Mouse (Mus musculus) adrenal gland, postnatal 4 days (tissue): ENCODE measurements around the gene Tsc1. TPM values are rescaled to one million over a fixed set of nuclear protein-coding genes. Genes with fewer than 3 reads are reported as not detected.

Source experiments
- DNase-seq, 2 experiments: peaks; one replicate each; pipeline ENCODE4 v3.0.0; 2021 to 2022; ENCODE audit warnings: low spot score in 2 of 2, mixed read lengths in 2 of 2
- long read RNA-seq, 2 experiments: library from polyadenylated mRNA; stranded (forward); transcript quantifications; one replicate each; pipeline ENCODE4 v2.0.0; 2021
- total RNA-seq, 2 experiments: library from RNA; stranded (reverse); gene quantifications; 2 replicates each; pipeline ENCODE4 v1.2.3; 2021

The Tsc1 gene
- 10 to 100 TPM; 27.7 to 28.0 TPM for total RNA-seq
- long read RNA-seq, experiment 1, full-length matches to known transcripts, result 2 of 32 reads
- long read RNA-seq, experiment 1, partial matches to known transcripts, result 3 of 32 reads
- long read RNA-seq, experiment 1, other reads (novel, unspliced or antisense), result 27 of 32 reads
- long read RNA-seq, experiment 2, partial matches to known transcripts, result 8 of 24 reads
- long read RNA-seq, experiment 2, other reads (novel, unspliced or antisense), result 16 of 24 reads

DNA sequence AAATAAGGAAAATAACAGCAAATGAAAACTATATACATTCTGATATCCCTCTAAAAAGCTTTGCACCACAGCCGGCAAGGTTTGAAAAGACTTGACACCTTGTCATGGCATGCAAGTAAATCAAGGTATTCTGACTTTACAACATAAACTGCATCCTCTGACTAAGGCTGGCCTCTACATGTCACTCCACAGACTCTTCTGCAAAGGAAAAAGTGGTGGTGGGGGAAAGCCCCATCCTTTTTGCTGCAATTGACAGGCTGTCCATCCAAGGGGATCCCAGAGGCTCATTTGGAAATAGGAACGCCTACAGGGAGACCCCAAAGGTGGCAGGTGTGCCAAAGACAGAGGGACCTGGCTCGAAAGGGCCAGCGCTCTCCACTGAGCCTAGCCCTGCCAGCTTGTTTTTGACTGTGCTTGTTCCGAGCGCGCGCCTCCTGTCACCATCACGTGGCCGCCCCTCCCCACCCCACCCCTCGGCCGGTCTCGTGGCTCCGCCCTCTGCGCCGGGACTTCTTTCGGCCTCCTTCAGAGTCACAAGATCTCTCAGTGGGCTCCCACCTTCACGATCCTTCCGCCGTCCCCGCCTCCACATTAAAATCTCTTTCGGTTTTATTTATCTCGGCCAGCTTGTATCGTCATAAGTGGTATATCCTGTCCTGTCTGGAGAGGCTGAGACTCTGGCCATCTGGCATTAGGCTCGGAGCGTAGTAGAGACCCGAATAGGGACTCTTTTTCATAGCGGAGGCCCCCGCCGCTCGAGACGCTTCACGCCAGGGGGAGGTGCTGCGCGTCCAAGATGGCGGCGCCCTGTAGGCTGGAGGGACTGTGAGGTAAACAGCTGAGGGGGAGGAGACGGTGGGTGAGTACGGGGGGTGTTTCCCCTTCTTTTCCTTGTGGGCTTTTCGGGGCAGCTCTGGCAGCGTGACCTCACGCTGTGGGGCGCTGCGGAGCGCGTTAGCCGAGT, at the start of gene Tsc1:
Tsc1 (plus strand) TSS at position 768 of the 964 bp plus-strand sequence.
- DNase-seq, result peak; percentile 73 to 94

DNA sequence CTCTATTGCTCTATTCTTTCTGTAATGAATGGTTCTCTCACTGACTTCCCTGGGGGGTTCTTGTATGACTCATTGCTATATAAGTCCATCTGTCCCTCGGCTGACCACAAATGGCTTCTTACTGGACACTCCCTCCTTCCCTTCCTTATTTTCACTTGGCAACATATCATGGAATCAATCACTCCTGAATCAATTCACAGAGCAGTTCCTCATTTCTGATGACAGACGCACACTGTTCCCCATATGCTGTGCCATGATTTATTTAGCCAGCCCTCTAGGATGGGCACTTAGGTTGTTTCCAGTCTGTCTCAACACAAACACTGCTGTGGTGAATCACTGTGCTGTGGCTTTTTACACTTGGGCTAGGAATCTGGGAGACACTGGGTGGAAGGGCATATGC, 49.5 kb upstream of the Tsc1 start:
- no peak for DNase-seq

DNA sequence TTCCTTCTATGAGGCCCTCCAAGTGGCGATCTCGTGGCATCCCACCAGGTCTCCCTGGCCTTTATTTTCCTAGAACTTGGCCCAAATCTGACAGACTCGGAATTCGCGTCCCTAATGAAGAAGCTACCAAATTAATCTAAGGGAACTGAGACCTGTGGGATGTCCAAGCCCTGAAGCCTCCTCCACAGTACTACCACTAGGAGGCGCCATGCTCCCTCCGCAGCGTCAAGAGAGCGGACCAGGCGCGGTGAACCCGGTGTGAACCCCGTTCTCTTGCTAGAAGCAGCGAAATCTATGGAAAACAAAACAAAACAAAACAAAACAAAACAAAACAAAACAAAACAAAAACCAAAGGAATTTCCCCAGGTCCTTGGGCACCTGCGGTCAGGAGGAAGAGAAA, 48.2 kb upstream of the Tsc1 start:
- DNase-seq, result peak; percentile 42 to 43

DNA sequence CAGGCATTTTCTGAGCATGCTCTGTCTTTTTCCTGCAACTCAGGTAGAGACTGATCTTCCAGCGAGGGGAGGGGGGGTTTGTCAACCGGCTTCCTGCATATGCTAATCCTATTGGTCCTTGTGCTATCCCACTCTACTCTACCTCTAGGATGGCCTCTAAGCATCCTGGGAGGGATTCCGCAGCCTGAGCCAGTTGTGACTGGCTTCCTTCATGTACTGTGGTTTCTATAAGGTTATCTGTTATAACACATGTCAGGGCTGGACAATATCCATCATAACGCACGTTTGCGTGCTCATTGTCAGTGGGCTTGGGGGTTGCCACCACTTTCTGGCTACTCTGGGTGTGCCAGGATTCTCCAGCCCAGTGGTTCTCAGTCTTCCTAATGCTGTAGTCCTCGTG, 45.0 kb upstream of the Tsc1 start:
- no peak for DNase-seq

DNA sequence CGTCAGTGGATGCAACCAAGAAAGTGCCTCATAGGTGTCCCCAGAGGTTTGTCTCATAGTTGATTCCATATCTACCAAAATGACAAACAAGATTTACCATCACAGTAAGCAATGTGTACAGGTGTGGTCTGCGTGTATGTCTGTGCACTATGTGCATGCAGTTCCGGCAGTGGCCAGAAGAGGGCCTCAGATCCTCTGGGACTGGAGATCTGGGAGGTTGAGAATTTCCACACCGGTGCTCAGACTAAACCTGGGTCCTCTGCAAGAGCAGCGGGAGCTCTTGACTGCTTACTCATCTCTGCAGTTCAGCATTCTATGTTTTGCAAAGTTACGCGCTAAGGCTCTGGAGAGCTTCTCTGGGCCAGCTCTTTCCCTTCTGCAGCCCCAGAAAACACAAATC, 44.0 kb upstream of the Tsc1 start:
- no peak for DNase-seq

DNA sequence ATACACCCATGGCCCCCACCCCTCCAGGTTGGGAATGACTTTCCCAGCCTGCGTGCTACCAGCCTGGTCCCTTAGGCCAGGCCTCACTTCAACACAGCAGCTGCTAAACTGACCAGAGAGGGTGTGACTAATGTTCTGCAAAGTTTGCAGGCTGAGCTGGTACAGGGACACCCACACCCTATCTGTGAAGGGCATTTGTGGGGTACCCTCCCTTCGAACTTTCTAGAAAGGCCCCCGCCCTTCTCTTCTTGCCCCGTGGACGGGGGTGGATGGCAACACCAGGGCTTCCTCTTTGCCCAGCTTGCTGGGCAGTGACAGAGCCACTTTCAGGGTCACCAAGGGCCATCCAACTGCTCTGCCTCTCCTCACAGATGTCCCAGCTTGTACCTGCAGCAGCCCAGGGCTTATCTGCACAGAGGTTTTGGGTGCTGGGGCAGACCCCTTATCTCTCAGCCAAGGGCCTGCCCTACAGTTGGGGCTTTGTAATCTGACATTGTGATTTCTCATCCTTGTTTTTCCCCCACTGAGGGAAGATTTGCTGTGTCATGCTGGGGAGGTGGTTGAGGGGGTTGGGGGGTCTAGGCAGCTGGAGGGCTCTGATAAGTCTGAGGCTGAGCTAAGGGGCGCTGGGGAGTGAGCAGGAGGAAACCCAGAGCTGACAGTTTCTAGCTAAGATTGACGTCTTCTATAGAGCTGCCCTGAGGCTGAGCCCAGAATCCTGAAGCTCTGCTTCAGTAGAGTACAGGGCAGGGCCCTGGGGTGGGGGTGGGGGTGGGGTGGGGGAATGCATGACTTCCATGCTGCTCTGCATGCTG, 43.1 kb upstream of the Tsc1 start:
- DNase-seq, result no peak

DNA sequence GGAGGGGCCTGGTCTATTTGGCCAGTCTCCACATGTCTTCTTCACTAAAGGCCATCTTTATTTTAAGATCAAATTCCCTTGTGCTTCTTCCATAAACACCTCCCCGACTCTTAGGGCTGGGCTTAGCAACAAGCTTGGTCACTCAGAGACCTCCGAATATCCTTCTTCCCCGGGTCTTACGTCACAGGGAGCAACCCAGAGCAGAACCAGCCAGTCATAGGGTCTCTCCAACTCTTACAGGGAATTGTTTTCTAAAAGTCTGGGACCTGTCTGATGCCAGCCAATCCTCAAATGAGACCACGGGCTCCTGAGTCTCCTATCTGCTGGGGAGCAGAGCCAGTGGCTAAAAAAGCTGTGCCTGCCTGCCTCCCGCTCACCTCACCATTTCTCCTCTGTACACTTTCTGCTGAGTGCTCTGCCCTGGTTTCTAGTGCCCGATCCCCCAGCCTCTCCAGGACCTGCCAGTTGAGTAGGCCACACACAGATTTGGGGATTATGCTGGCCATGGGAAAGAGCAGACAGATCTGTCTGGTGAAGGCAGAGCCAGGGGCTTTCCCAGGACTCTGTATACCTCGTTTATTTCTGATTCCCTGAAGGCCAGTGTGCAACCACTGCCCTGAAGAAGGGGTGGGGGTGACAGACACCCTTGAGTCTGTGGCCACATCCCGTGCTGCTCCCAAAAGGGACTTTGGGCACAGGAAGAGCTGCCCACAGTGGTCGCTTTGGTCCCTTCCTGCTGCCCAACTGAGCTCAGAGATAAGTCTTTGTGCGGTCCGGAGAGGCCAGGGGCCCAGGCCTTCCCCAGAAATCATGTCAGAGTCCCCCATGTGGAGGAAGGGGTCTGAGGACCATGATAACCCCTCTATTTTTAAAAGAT, 42.1 kb upstream of the Tsc1 start:
- no peak for DNase-seq

DNA sequence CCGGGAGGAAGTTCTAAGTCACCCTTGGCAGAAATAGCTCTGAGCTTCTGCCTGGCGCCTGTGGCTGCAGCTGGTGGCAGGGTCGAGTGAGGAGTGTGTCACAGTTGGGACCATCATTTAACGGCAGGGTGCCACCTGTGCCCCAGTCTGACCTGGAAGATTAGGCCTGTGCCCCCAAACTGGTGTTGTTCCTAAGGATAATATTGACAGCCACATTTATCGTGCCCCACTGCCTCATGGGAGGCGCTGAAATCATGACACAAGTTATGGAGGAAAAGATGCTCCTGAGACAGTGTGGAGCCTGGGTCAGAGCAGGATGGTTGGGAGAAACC, 41.5 kb upstream of the Tsc1 start:
- DNase-seq, result no peak

DNA sequence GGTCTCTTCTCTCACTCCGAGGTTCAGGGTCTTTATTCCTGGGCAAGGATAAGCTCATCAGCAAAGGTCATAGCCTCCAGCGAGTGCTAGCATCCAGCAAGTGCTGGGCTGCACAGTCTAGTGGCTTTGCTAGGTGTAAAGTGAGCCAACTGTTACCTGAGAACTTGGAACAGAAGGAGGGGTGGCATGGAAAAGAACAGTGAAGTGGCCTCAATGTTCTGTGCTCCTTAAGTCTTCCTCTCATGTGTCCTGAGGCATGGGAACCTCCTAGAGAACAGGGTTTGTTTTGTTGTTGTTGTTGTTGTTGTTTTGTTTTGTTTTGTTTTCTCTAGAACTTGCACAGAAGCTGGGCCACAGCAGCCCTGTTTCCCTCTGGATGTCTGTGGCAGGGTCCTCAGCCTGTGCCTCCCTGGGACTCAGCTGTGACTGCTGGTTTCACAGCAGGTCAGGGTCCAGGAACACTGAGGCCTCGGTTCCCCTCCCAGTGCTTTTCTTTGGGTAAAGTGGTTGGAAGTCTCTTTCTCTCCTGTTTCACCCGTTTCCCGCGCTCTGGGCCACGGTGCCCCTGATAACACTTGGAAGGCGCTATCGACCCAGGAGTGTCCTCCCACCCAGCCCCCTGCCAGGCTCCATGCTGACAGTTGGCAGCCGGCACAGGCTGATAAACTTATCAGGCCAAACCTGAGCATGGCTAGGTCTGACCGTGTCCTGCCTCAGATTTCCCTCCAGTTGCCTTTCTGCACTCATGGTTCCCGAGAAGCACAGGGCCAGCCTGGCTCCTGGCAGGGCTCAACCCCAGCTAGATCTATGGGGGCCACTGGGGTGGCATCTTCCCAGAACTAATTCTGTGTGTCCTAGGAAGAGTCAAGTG, 39.1 kb upstream of the Tsc1 start:
- DNase-seq, result no peak

DNA sequence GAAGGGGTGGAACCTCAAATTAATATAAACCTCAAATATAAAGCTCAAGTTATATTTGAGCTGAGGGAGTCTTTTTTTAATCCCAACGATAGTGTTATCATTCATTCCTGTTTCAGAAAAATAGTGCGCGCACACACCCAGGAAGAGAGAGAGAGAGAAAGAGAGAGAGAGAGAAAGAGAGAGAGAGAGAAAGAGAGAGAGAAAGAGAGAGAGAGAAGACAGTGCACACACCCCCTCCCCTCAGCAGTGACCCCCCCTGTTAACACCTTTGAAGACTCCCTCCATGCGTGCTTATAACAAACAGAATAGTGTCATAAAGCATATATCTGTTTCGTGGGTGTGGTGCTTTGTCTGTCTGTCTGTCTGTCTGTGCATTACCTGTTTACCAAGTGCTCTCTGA, 37.5 kb upstream of the Tsc1 start:
- DNase-seq, result no peak

DNA sequence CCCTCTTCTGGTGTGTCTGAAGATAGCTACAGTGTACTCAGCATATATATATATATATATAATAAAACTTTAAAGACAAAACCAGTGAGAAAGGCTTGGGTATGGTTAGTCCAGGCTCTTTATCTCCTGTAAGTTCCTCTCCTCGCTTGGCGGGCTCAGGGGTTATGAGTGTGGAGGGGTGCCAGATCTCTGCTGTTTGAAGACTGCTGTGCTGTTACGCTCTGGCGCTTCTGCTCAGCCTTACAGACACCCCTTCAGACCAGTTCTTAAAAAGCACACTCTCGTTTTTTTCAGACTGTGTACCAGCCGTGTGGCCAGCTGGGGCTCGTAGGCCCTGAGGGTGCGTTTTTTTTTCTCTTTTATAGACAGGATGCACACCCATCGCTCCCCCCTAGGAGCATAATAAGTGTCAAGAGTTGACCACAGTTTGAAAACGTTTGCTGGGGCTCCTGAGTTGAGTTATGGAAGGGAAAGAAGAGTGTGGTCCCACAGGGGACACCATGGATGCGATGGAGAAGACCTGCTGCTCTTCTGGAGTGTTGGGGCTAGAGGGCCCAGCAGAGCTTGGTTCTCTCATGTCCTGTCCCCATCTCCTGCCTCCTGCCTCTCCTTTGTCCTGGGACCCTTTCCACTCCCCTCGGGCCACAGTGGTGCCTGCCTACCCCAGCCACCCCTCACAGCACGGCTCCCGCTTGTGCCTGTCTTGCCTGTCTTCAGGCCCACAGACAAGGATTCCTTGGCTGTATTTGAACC, 35.1 kb upstream of the Tsc1 start:
- no peak for DNase-seq

DNA sequence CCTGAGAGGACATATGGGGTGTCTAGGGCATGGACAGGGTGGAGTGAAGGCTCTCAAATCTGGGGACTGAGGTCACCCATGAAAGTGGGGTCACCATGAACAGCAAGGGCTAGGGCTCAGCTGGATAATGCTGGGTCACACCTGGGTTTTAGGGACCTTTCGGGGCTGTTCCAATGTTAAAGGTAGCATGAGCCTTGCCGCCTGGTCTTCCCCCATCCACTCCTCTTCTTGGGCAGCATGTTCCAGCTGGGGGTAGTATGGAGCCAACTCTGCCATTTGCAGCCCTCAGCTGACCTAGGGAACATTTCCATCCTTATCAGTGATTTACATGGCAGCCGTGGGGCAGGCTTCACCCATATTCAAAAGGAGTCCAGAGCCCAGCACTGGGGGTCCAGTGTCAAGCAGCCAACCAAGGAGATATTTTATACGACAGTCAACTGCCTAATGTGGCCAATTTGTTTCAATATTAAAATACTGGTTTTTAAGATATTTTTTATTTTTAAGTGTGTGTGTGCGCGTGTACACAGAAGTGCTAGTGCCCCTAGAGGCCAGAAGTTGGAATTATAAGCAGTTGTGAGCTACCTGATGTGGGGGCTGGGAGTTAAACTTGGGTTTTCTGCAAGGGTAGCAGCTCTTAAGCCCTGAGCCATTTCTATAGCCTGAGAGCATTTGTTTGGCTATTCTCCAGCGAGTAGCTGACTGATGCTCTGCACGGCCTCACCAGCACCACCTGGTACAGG, 34.3 kb upstream of the Tsc1 start:
- DNase-seq, result no peak

DNA sequence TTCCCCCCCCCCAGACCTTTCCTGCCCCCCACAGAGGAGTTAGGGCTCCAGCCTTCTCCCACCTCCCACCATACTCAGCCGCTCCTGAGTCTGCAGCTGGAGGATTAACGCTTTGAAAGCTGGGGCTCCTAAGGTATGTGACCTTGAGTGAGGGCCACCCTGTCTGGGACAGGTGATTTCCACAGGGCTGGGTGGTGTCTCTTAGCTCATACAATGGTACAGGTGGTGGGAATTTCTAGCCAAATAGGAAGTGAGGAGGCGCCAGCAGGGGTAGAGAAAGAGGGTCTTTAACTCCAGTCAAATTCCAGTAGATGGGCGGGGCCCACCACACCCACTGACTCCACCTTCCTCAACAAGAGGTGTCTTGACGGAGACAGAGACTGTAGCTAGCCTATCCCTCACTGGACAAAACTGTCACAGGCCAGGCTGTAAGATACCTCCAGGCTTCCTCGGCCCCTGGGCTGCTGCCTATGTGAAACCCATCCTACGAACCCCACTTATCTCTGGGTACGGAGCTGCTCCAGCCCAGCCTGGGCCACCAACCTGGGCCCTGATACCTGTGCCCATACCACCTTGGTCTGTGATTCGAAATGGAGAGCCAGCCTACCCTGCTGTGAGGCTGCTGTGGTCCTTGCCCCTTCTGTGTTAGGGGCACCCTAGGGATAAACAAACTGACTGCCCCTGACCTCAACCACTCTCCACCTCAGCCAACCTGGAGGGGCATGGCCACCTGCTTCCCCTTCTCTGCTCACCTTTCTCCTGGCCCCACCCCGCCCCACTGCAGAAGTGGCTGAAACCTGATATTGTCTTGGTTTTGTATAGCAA, 33.5 kb upstream of the Tsc1 start:
- DNase-seq, result no peak

DNA sequence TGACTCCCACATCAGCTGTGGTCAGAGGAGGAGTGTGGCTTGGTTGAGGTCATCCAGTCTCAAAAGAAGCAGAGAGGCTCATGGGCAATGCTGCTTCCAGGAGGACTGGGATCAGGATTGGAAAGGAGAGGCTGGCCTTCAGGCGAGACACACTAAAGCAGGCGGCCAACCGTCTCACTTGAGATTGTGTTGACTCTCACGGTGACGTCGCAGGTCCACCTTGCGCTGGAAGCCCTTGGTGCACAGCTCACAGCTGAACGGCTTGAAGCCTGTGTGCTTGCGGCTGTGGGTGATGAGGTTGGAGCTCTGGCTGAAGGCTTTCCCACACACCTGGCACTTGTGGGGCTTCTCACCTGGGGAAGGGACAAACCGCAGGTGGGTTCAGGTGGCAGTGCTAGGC, 31.2 kb upstream of the Tsc1 start:
- no peak for DNase-seq

DNA sequence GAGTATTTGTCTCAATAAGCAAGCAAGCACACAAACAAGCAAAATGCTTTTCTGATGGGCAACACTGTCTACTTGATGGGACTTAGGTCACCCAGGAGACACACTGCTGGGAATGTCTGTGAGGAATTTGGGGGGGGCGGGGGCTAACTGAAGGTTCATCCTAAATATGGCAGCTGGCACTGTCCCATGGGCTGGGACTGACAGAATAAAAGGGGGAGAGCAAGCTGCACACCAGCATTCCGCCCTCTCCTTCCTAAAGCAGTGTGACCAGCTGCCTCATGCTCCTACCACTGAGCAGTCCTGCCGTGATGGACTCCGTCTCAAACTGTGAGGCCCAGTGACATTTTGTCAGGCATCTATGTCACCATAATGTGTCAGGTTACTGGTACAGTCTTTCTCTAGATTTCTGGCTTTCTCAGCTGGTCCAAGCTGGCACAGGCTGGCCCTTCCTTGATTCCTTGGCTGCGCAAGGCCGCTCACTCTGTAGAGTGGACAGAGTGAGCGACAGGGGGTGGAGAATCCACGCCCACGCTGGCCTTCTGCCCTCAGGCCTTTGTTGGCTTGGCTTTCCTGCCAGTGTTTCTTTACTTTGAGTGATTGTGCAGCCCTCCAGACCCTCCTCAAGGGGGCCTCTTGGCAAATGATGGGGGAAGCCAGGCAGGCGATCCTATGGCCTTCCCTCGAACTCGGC, 30.2 kb upstream of the Tsc1 start:
- DNase-seq, result no peak

DNA sequence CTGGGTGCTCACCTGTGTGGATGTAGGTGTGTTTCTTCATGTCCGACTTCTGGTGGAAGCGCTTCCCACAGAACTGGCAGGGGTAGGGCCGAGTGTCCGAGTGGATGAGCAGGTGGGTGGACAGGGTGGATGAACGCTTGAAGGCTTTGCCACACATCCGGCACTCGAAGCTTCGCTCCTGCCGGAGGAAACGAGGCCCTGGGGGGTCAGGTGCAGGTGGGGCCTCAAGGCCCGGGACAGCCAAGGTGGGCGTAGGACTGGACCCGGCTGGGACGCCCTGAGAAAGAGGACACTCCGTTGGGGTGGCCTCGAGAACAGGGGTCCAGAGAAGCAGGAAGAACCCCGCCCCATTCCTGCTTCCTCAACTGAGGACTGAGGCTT, 29.6 kb upstream of the Tsc1 start:
- no peak for DNase-seq

DNA sequence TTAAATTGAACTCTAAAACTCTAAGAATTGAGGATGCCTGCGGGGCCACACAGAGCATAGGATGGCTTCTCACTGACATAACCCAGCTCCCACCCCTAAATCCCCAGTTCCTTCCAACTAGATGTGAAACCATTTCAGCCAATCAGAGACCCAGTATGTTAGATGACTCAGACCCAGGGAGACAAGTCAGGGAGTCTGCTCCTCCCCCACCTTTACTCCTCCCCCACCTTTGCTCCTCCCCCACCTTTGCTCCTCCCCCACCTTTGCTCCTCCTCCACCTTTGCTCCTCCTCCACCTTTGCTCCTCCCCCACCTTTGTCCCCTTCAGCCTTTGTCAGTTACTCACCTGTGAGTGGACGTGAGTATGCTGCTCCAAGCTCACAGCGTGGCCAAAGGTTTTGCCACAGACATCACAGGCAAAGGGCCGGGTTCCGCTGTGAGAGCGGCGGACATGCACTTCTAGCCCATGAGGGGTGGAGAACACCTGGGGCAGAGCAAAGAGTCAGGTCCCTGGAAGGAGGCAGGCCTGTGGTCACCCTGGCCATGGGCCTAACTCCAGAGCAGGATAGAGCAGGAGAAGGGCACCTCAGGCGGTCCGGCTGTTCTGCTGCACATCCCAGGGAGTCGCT, 28.5 kb upstream of the Tsc1 start:
- DNase-seq, result no peak
